Mouse (Mus musculus) kidney, embryonic 15.5 days (tissue): ENCODE data around the gene Bspry. TPM values are rescaled to one million over a fixed set of nuclear protein-coding genes. Genes with fewer than 3 reads are reported as not detected.
A peak's percentile ranks its signal among the peaks of the same experiment; 100 is the strongest.

Experiments used
- ATAC-seq: fragments of 200-750 bp; cut with Nextera tagmentation; replicated peaks from 2 replicates; pipeline ENCODE4 v1.8.0; 2017; ENCODE audit warnings: moderate TSS enrichment; ENCODE audit not compliant: low FRiP score
- H3K27ac ChIP-seq: fragments of 300-500 bp; sonication (generic); 2 replicates; pipeline ENCODE4 v1.5.1; 2015; ENCODE audit warnings: mild to moderate bottlenecking, inconsistent platforms
- H3K27me3 ChIP-seq: fragments of 300-500 bp; sonication (generic); 2 replicates; pipeline ENCODE4 v1.6.1; 2015; ENCODE audit warnings: inconsistent platforms
- H3K36me3 ChIP-seq: fragments of 300-500 bp; sonication (generic); 2 replicates; pipeline ENCODE4 v1.6.1; 2015; ENCODE audit warnings: inconsistent platforms
- H3K4me1 ChIP-seq: fragments of 300-500 bp; sonication (generic); 2 replicates; pipeline ENCODE4 v1.6.1; 2015; ENCODE audit warnings: inconsistent platforms
- H3K4me2 ChIP-seq: fragments of 300-500 bp; sonication (generic); 2 replicates; pipeline ENCODE4 v1.6.1; 2015; ENCODE audit warnings: moderate library complexity, mild to moderate bottlenecking, inconsistent platforms
- H3K4me3 ChIP-seq: fragments of 300-500 bp; sonication (generic); replicated peaks from 2 replicates; pipeline ENCODE4 v1.5.1; 2015; ENCODE audit warnings: mild to moderate bottlenecking, inconsistent platforms
- H3K9ac ChIP-seq: fragments of 300-500 bp; sonication (generic); 2 replicates; pipeline ENCODE4 v1.6.1; 2015; ENCODE audit warnings: mild to moderate bottlenecking, inconsistent platforms
- H3K9me3 ChIP-seq: fragments of 300-500 bp; sonication (generic); replicated peaks from 2 replicates; pipeline ENCODE4 v1.6.1; 2016; ENCODE audit warnings: inconsistent platforms
- WGBS: fragments of 180-500 bp; shearing (Covaris S2); methylation state at CpG from one replicate; pipeline ENCODE4 v1.1.7; 2015; ENCODE audit warnings: mixed read lengths; 5-methylcytosine and 5-hydroxymethylcytosine counted together
- polyA plus RNA-seq: library from polyadenylated mRNA; unstranded; fragments of >200 nt; fragmentation: Nextera tagmentation; extraction: Ambion mirVana; gene quantifications from 2 replicates; pipeline ENCODE4 v1.2.1, GENCODE M21; 2015

The Bspry gene
- polyA plus RNA-seq, result 19.5 and 21.3 TPM in 2 replicates

- H3K4me2 ChIP-seq, result peak within 1 kb of the TSS; percentile 88
- H3K4me3 ChIP-seq, result peak within 1 kb of the TSS; percentile 60
- H3K27ac ChIP-seq, result peak within 1 kb of the TSS; percentile 77
- H3K4me1 ChIP-seq, result peaks cover 20% of the 10 kb centered on the region
- ATAC-seq, result peak; percentile 90
- 1% methylated on average over 70 of the region's 71 CpGs for WGBS
- no peaks in the 10 kb centered on the region for H3K27me3 ChIP-seq
- H3K36me3 ChIP-seq, result no peaks in the 10 kb centered on the region
- H3K9ac ChIP-seq, result peak within 1 kb of the TSS; percentile 49
- H3K9me3 ChIP-seq, result no peaks in the 10 kb centered on the region
Observed at GRCm38 (mm10) chr4:62479937-62480708, at the start of gene Bspry. Bspry (plus strand) TSS chr4:62480053.

- peaks cover 4% of the 10 kb centered on the region; the same call in 1 of the 2 replicates for H3K36me3 ChIP-seq
- no peak for ATAC-seq
- no peak overlapping the region for H3K27ac ChIP-seq
- no peak overlapping the region for H3K4me2 ChIP-seq
- no peak overlapping the region for H3K4me3 ChIP-seq
- no peaks in the 10 kb centered on the region for H3K4me1 ChIP-seq
- H3K9me3 ChIP-seq, result no peaks in the 10 kb centered on the region
- no peaks in the 10 kb centered on the region for H3K27me3 ChIP-seq
- no peak overlapping the region for H3K9ac ChIP-seq
Observed at GRCm38 (mm10) chr4:62430678-62431077, 49.2 kb upstream of the Bspry start.

GRCm38 (mm10) chr4:62431522-62431921, 48.3 kb upstream of the Bspry start:
- H3K27me3 ChIP-seq, result no peaks in the 10 kb centered on the region
- no peaks in the 10 kb centered on the region for H3K4me1 ChIP-seq
- no peak overlapping the region for H3K4me2 ChIP-seq
- no peaks in the 10 kb centered on the region for H3K9me3 ChIP-seq
- no peaks in the 10 kb centered on the region for H3K36me3 ChIP-seq
- H3K4me3 ChIP-seq, result no peak overlapping the region
- no peak for ATAC-seq
- H3K9ac ChIP-seq, result no peak overlapping the region
- H3K27ac ChIP-seq, result no peak overlapping the region
- 81% methylated on average over 4 of the region's 4 CpGs for WGBS

- Histone ChIP-seq H3K9ac (no peak overlapping the region), H3K4me3 (no peak overlapping the region), H3K4me1 (0 out of 2 replicates have a peak, but pooled peaks cover 6% of the 10 kb centered on the region), H3K27me3 (no peaks in the 10 kb centered on the region), H3K4me2 (no peak overlapping the region), H3K9me3 (no peaks in the 10 kb centered on the region), H3K36me3 (no peaks in the 10 kb centered on the region), H3K27ac (no peak overlapping the region)
- ATAC-seq, result 0 out of 2 replicates have a peak, but pooled peaks have one; percentile 42
- 64% methylated on average over 7 of the region's 7 CpGs for WGBS
Observed at GRCm38 (mm10) chr4:62433939-62434870, 45.6 kb upstream of the Bspry start.

- no peak within 1 kb of the TSS for H3K4me2 ChIP-seq
- no peak for ATAC-seq
Observed at GRCm38 (mm10) chr4:62435081-62435480, 44.8 kb upstream of the Bspry start, which contains the start of gene Rnf183. Rnf183 (minus strand) TSS chr4:62435252.

GRCm38 (mm10) chr4:62437256-62437778, 42.5 kb upstream of the Bspry start:
- Histone ChIP-seq H3K9me3 (no peaks in the 10 kb centered on the region), H3K36me3 (no peaks in the 10 kb centered on the region), H3K4me1 (0 out of 2 replicates have a peak, but pooled peaks cover 6% of the 10 kb centered on the region), H3K27me3 (no peaks in the 10 kb centered on the region), H3K9ac (no peak overlapping the region), H3K4me2 (no peak overlapping the region), H3K27ac (no peak overlapping the region), H3K4me3 (no peak overlapping the region)
- WGBS, result 87% methylated on average over 3 of the region's 3 CpGs
- ATAC-seq, result no peak

More at GRCm38 (mm10) chr4:62435081-62435480, 44.8 kb upstream of the Bspry start, which contains the start of gene Rnf183:
- WGBS, result 80% methylated on average over 6 of the region's 6 CpGs
- no peaks in the 10 kb centered on the region for H3K36me3 ChIP-seq
- no peak within 1 kb of the TSS for H3K27ac ChIP-seq
- no peak within 1 kb of the TSS for H3K4me3 ChIP-seq
- no peaks in the 10 kb centered on the region for H3K9me3 ChIP-seq
- H3K4me1 ChIP-seq, result 0 out of 2 replicates have a peak, but pooled peaks cover 6% of the 10 kb centered on the region
- H3K9ac ChIP-seq, result no peak within 1 kb of the TSS
- H3K27me3 ChIP-seq, result no peaks in the 10 kb centered on the region

GRCm38 (mm10) chr4:62437871-62438270, 42.0 kb upstream of the Bspry start:
- H3K9me3 ChIP-seq, result no peaks in the 10 kb centered on the region
- 0 out of 2 replicates have a peak, but pooled peaks cover 6% of the 10 kb centered on the region for H3K4me1 ChIP-seq
- WGBS, result 53% methylated on average over 7 of the region's 7 CpGs
- peak; percentile 76 for ATAC-seq
- no peaks in the 10 kb centered on the region for H3K27me3 ChIP-seq
- no peak overlapping the region for H3K4me3 ChIP-seq
- H3K4me2 ChIP-seq, result no peak overlapping the region
- no peak overlapping the region for H3K9ac ChIP-seq
- no peak overlapping the region for H3K27ac ChIP-seq
- H3K36me3 ChIP-seq, result no peaks in the 10 kb centered on the region

GRCm38 (mm10) chr4:62439793-62440192, 40.1 kb upstream of the Bspry start:
- Histone ChIP-seq H3K4me2 (no peak overlapping the region), H3K4me1 (0 out of 2 replicates have a peak, but pooled peaks cover 6% of the 10 kb centered on the region), H3K27ac (no peak overlapping the region), H3K9ac (no peak overlapping the region), H3K27me3 (no peaks in the 10 kb centered on the region), H3K9me3 (no peaks in the 10 kb centered on the region), H3K4me3 (no peak overlapping the region), H3K36me3 (no peaks in the 10 kb centered on the region)
- 63% methylated on average over 4 of the region's 4 CpGs for WGBS
- ATAC-seq, result no peak

- no peak for ATAC-seq
- no peak overlapping the region for H3K27ac ChIP-seq
- no peaks in the 10 kb centered on the region for H3K36me3 ChIP-seq
- H3K27me3 ChIP-seq, result no peaks in the 10 kb centered on the region
- WGBS, result 72% methylated on average over 4 of the region's 4 CpGs
- H3K4me2 ChIP-seq, result no peak overlapping the region
- no peak overlapping the region for H3K9ac ChIP-seq
- H3K4me1 ChIP-seq, result 0 out of 2 replicates have a peak, but pooled peaks cover 6% of the 10 kb centered on the region
- H3K4me3 ChIP-seq, result no peak overlapping the region
- no peaks in the 10 kb centered on the region for H3K9me3 ChIP-seq
Observed at GRCm38 (mm10) chr4:62440544-62440943, 39.3 kb upstream of the Bspry start.

- no peak for ATAC-seq
- Histone ChIP-seq H3K4me3 (no peak overlapping the region), H3K36me3 (no peaks in the 10 kb centered on the region), H3K9me3 (no peaks in the 10 kb centered on the region), H3K4me2 (no peak overlapping the region), H3K4me1 (0 out of 2 replicates have a peak, but pooled peaks cover 6% of the 10 kb centered on the region), H3K9ac (no peak overlapping the region), H3K27me3 (no peaks in the 10 kb centered on the region), H3K27ac (no peak overlapping the region)
- WGBS, result 75% methylated on average over 4 of the region's 4 CpGs
Observed at GRCm38 (mm10) chr4:62440986-62441385, 38.9 kb upstream of the Bspry start.

- Histone ChIP-seq H3K27ac (no peak overlapping the region), H3K36me3 (peaks cover 5% of the 10 kb centered on the region; the same call in 1 of the 2 replicates), H3K27me3 (no peaks in the 10 kb centered on the region), H3K4me1 (no peaks in the 10 kb centered on the region), H3K4me2 (no peak overlapping the region), H3K9me3 (no peaks in the 10 kb centered on the region), H3K9ac (no peak overlapping the region), H3K4me3 (no peak overlapping the region)
- no peak for ATAC-seq
- WGBS, result 50% methylated on average over 5 of the region's 5 CpGs
Observed at GRCm38 (mm10) chr4:62454995-62455394, 24.9 kb upstream of the Bspry start.
